Mouse (Mus musculus) thymus, adult 2 months (tissue): ENCODE data around the gene Hydin. TPM values are rescaled to one million over a fixed set of nuclear protein-coding genes. Genes with fewer than 3 reads are reported as not detected.
"Not testable (repeated sequence)": the region's sequence is repeated elsewhere in the genome, so short reads cannot be mapped to it uniquely, and the experiment has no call there.

Experiments used
- DNase-seq: peaks from one replicate; pipeline ENCODE4 v3.0.0; 2021
- H3K27ac ChIP-seq: fragments of 200-500 bp; 2 replicates; pipeline ENCODE4 v1.5.1; 2012; ENCODE audit warnings: low read length, control low read depth; ENCODE audit not compliant: control insufficient read depth, insufficient read depth
- H3K27me3 ChIP-seq: fragments of 200-500 bp; 2 replicates; pipeline ENCODE4 v1.6.1; 2012; ENCODE audit warnings: mild to moderate bottlenecking, low read length, moderate library complexity, mixed read lengths; ENCODE audit not compliant: control insufficient read depth, insufficient read depth
- H3K36me3 ChIP-seq: fragments of 200-500 bp; 2 replicates; pipeline ENCODE4 v1.6.1; 2012; ENCODE audit warnings: mild to moderate bottlenecking, low read length, moderate library complexity; ENCODE audit not compliant: control insufficient read depth, insufficient read depth
- H3K4me1 ChIP-seq: fragments of 200-500 bp; replicated peaks from 2 replicates; pipeline ENCODE4 v1.6.1; 2012; ENCODE audit warnings: low read length; ENCODE audit not compliant: control insufficient read depth, insufficient read depth
- H3K4me3 ChIP-seq: fragments of 200-500 bp; 2 replicates; pipeline ENCODE4 v1.5.1; 2012; ENCODE audit warnings: mild to moderate bottlenecking, low read length, control low read depth, moderate library complexity; ENCODE audit not compliant: control insufficient read depth, insufficient read depth
- CTCF ChIP-seq: fragments of 200-500 bp; IDR thresholded peaks from 2 replicates; pipeline ENCODE4 v1.5.1; 2012; ENCODE audit warnings: mild to moderate bottlenecking, control low read depth, low read length, moderate library complexity, borderline replicate concordance; ENCODE audit not compliant: control insufficient read depth, poor library complexity, insufficient read depth; ENCODE audit errors: extremely low read depth
- POLR2A ChIP-seq: fragments of 200-500 bp; IDR thresholded peaks from 2 replicates; pipeline ENCODE4 v1.6.1; 2012; ENCODE audit warnings: mild to moderate bottlenecking, low read length, control low read depth, moderate library complexity; ENCODE audit not compliant: control insufficient read depth, poor library complexity, insufficient read depth; ENCODE audit errors: extremely low read depth
- WGBS: fragments of 180-500 bp; shearing (Covaris S2); methylation state at CpG from one replicate; pipeline ENCODE4 v1.1.7; 2018; 5-methylcytosine and 5-hydroxymethylcytosine counted together
- polyA plus RNA-seq: library from polyadenylated mRNA; depleted of rRNA; stranded (reverse); fragments of >200 nt; gene quantifications from 2 replicates; pipeline ENCODE4 v1.2.3, GENCODE M21; 2012

The Hydin gene
- polyA plus RNA-seq, 1 experiment = 0.19 TPM

GRCm38 (mm10) chr8:110522985-110523384 lies 256.2 kb downstream of the Hydin start:
- no peak for DNase-seq
- Histone ChIP-seq H3K4me1 (no peaks in the 10 kb centered on the region), H3K4me3 (no peak overlapping the region), H3K27ac (no peak overlapping the region), H3K36me3 (no peaks in the 10 kb centered on the region), H3K27me3 (no peaks in the 10 kb centered on the region)
- TF ChIP-seq CTCF = no peak
- TF ChIP-seq POLR2A = no peak
- 82% methylated on average over 15 of the region's 15 CpGs for WGBS

GRCm38 (mm10) chr8:110525229-110525628 lies 258.5 kb downstream of the Hydin start:
- DNase-seq = no peak
- Histone ChIP-seq H3K27me3 (no peaks in the 10 kb centered on the region), H3K4me3 (no peak overlapping the region), H3K27ac (no peak overlapping the region), H3K36me3 (no peaks in the 10 kb centered on the region), H3K4me1 (no peaks in the 10 kb centered on the region)
- 66% methylated on average over 15 of the region's 15 CpGs for WGBS
- TF ChIP-seq POLR2A = no peak
- no peak for TF ChIP-seq CTCF

- H3K27ac ChIP-seq = no peak overlapping the region
- H3K36me3 ChIP-seq = no peaks in the 10 kb centered on the region
- DNase-seq = no peak
- H3K4me3 ChIP-seq = no peak overlapping the region
- H3K4me1 ChIP-seq = no peaks in the 10 kb centered on the region
- WGBS = 70% methylated on average over 8 of the region's 8 CpGs
- TF ChIP-seq CTCF = no peak
- no peaks in the 10 kb centered on the region for H3K27me3 ChIP-seq
Observed at GRCm38 (mm10) chr8:110530008-110530762, 263.4 kb downstream of the Hydin start.

DNA sequence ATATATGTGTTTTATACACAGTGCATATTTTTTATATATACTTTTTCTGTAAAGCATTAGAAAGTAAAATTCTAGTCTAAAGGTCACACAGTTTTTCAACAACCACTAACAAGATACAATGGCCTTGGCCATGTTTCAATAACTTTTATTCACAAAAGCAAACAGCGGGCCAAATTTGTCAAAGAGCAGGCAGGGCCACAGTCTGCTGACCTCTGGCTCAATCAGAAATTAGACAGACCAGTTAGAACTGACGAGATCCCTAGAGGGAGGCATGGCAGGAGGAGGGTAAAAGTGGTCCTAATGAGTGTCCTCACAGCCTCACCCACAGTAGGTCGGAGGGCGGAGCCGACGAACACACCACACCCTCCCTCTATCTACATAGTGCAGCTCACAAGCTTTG lies 267.0 kb downstream of the Hydin start:
- Histone ChIP-seq H3K36me3 (no peaks in the 10 kb centered on the region), H3K27ac (no peak overlapping the region), H3K4me3 (no peak overlapping the region), H3K4me1 (no peaks in the 10 kb centered on the region), H3K27me3 (no peaks in the 10 kb centered on the region)
- DNase-seq = no peak
- 89% methylated on average over 6 of the region's 6 CpGs for WGBS
- no peak for TF ChIP-seq CTCF
- TF ChIP-seq POLR2A = no peak

DNA sequence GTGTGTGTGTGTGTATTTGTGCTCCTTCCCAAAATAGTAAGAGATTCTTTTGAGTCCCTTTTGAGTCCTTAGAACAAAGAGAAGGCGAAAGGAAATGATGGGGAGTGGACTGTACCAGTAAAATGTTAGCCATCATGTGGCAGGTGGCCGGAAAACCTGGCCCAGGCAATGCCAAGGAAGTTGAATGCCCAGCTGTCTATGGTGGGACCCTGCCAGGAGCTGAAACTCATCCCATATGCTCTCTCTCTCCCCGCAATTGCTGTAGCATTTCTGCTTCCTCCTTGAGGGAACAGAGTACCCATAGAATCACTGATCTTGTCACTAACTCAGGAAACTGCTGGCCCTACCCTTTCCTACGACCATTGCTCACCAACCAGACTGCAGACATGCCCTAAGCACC lies 271.1 kb downstream of the Hydin start:
- no peaks in the 10 kb centered on the region for H3K27me3 ChIP-seq
- no peak for TF ChIP-seq CTCF
- no peak for TF ChIP-seq POLR2A
- no peaks in the 10 kb centered on the region for H3K36me3 ChIP-seq
- no peaks in the 10 kb centered on the region for H3K4me1 ChIP-seq
- DNase-seq = no peak
- H3K4me3 ChIP-seq = no peak overlapping the region
- no peak overlapping the region for H3K27ac ChIP-seq
- WGBS = 61% methylated on average over 4 of the region's 4 CpGs

DNA sequence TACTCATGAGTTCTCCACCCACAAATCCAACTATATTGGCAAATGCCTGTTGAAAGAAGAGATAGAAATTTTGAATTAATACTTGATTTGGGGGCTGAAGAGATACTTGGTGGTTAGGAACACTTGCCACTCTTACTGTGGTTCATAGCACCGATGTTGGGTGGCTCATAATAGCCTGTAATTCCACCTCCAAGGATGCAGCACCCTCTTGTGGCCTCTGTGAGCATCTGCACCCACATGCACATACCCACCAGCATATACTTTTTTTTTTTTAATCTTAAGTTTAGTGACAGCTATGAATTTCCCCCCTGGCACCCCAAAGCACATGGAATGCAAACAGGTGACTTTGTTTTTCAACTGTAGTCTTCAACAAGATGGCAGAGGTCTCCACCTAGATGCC lies 283.6 kb downstream of the Hydin start:
- no peak for DNase-seq
- H3K36me3 ChIP-seq = no peaks in the 10 kb centered on the region
- H3K27me3 ChIP-seq = no peaks in the 10 kb centered on the region
- H3K4me1 ChIP-seq = no peaks in the 10 kb centered on the region
- no peak overlapping the region for H3K4me3 ChIP-seq
- no peak for TF ChIP-seq POLR2A
- no peak for TF ChIP-seq CTCF
- 85% methylated on average over 1 of the region's 1 CpGs for WGBS
- no peak overlapping the region for H3K27ac ChIP-seq

DNA sequence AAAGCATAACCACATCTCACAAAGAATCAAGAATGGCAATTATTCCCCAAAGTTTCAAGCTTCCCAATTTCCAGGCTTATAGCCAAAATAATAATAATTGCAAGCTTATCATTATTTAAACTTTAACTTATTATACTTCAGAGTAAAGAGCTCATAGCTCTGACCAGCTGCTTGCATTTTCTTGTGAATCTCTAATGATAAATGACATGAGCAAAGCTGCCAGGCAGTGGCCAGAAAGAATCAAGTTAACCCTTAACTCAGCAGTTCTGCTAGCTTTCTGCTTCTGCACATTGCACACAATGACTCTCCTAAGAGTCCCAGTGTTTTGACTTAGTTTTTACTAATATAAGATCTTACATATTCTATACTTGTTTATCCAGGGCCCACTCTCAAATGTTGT lies 285.3 kb downstream of the Hydin start:
- H3K4me1 ChIP-seq, H3K36me3 ChIP-seq, H3K27me3 ChIP-seq, DNase-seq, H3K27ac ChIP-seq, H3K4me3 ChIP-seq: not testable (repeated sequence)
